10 mouse cellular contexts compared by ENCODE assay signal in genomic region chr12:71009769-71010168, GRCm38 (mm10). TPM values are rescaled to one million over a fixed set of nuclear protein-coding genes. Genes with fewer than 3 reads are reported as not detected.
A peak's percentile ranks its signal among the peaks of the same experiment; 100 is the strongest.
DNase-seq lines count a peak whose midpoint lies in the region; ATAC-seq and TF ChIP-seq lines count a peak whose summit lies in the region.
"Had no signal": no experiment of that assay in that cellular context is flagged by ENCODE, and none has a peak within 500 bp of the region (broad histone marks: within the 10 kb centered on the region; RNA-seq: fewer than 3 reads in every experiment).

No protein-coding gene starts in this region.

- H3K4me1 ChIP-seq in kidney, embryonic 14.5 days (ENCODE audit: control insufficient read depth, insufficient read depth, low read length) = peaks cover 13% of the 10 kb centered on the region; the same call in 1 of the 2 replicates
- H3K4me1 ChIP-seq in embryonic facial prominence, embryonic 14.5 days (ENCODE audit: control insufficient read depth, insufficient read depth, low read length) = peaks cover 16% of the 10 kb centered on the region
- H3K4me1 ChIP-seq in kidney, adult 2 months (ENCODE audit: control insufficient read depth, insufficient read depth, low read length) = peaks cover 4% of the 10 kb centered on the region; the same call in 1 of the 2 replicates

- H3K9ac ChIP-seq in kidney, embryonic 14.5 days (ENCODE audit: low read depth, low read length) = no peak overlapping the region
- H3K9ac ChIP-seq in embryonic facial prominence, embryonic 14.5 days (ENCODE audit: low read depth, low read length) = no peak overlapping the region
- H3K9ac ChIP-seq: liver, embryonic 14.5 days had no signal

- 57% methylated on average over 4 of the region's 4 CpGs for WGBS in kidney, embryonic 14.5 days
- WGBS in embryonic facial prominence, embryonic 14.5 days = 56% methylated on average over 4 of the region's 4 CpGs
- WGBS in kidney, adult 2 months = 37% methylated on average over 4 of the region's 4 CpGs

- DNase-seq in kidney, adult 18-20 months = peak; percentile 51
- peak; percentile 23 for DNase-seq in embryonic facial prominence, embryonic 14.5 days (ENCODE audit: low spot score)
- peak; percentile 78 for DNase-seq in kidney, adult 2 months
- peak; percentile 50 to 70 for DNase-seq in lung, postnatal 4 days
- no peak for DNase-seq in right cerebral cortex, postnatal 4 days
- no peak for DNase-seq in thymus, postnatal 0 days (ENCODE audit: low spot score)
- DNase-seq in thymus, adult 18-20 months = no peak

- no peak for TF ChIP-seq CTCF in kidney, adult 2 months (conservative IDR thresholded peaks at IDR 0.05; ENCODE audit: insufficient read depth, insufficient read length, low read depth, low read length)

- no peak overlapping the region for H3K4me2 ChIP-seq in kidney, embryonic 14.5 days (replicated peaks; ENCODE audit: low read depth, low read length)
- H3K4me2 ChIP-seq in embryonic facial prominence, embryonic 14.5 days (ENCODE audit: low read depth, low read length) = no peak overlapping the region

- TF ChIP-seq POLR2A in kidney, adult 2 months (IDR thresholded peaks at IDR 0.05; ENCODE audit: low read depth, low read length) = no peak

- ATAC-seq in kidney, embryonic 14.5 days (ENCODE audit: low FRiP score, low TSS enrichment) = no peak
- ATAC-seq in embryonic facial prominence, embryonic 14.5 days (ENCODE audit: low read depth) = no peak

- no peaks in the 10 kb centered on the region for H3K9me3 ChIP-seq in kidney, embryonic 14.5 days (ENCODE audit: control insufficient read depth, low read length)
- no peaks in the 10 kb centered on the region for H3K9me3 ChIP-seq in embryonic facial prominence, embryonic 14.5 days (ENCODE audit: control insufficient read depth, low read length)
- H3K9me3 ChIP-seq: G1E had no signal

- H3K36me3 ChIP-seq in kidney, embryonic 14.5 days (ENCODE audit: control insufficient read depth, insufficient read depth, low read length) = peaks cover 70% of the 10 kb centered on the region
- peaks cover 79% of the 10 kb centered on the region for H3K36me3 ChIP-seq in embryonic facial prominence, embryonic 14.5 days (ENCODE audit: control insufficient read depth, insufficient read depth, low read length)
- H3K36me3 ChIP-seq in kidney, adult 2 months (ENCODE audit: control insufficient read depth, insufficient read depth, low read length) = peaks cover 13% of the 10 kb centered on the region

- no peak overlapping the region for H3K27ac ChIP-seq in kidney, embryonic 14.5 days (ENCODE audit: low read depth, low read length)
- no peak overlapping the region for H3K27ac ChIP-seq in embryonic facial prominence, embryonic 14.5 days (replicated peaks; ENCODE audit: low read depth, low read length)
- H3K27ac ChIP-seq in kidney, adult 2 months (ENCODE audit: insufficient read depth, low read depth, low read length) = no peak overlapping the region
- H3K27ac ChIP-seq: liver, embryonic 14.5 days had no signal

- no peaks in the 10 kb centered on the region for H3K27me3 ChIP-seq in kidney, embryonic 14.5 days (ENCODE audit: control insufficient read depth, insufficient read depth, low read length)
- H3K27me3 ChIP-seq in embryonic facial prominence, embryonic 14.5 days (replicated peaks; ENCODE audit: control insufficient read depth, insufficient read depth, low read length) = no peaks in the 10 kb centered on the region
- no peaks in the 10 kb centered on the region for H3K27me3 ChIP-seq in kidney, adult 2 months (replicated peaks; ENCODE audit: control insufficient read depth, insufficient read depth, low read length)

- H3K4me3 ChIP-seq in kidney, embryonic 14.5 days (ENCODE audit: low read length) = no peak overlapping the region
- H3K4me3 ChIP-seq in embryonic facial prominence, embryonic 14.5 days (ENCODE audit: low read depth, low read length) = no peak overlapping the region
- no peak overlapping the region for H3K4me3 ChIP-seq in kidney, adult 2 months (ENCODE audit: insufficient read depth, low read depth, low read length)

RNA-seq across cellular contexts. Expression of gene Arid4a, which starts 6.0 kb away (rescaled TPM):
- 24.2 and 37.7 TPM in 2 replicates for polyA plus RNA-seq in kidney, embryonic 14.5 days (2014; fragmentation: Nextera tagmentation; extraction: Ambion mirVana)
- 28.6 and 32.5 TPM in 2 replicates for polyA plus RNA-seq in embryonic facial prominence, embryonic 14.5 days (2014; fragmentation: Nextera tagmentation; extraction: Ambion mirVana)
- 3.0 and 3.6 TPM in 2 replicates for polyA plus RNA-seq in kidney, adult 2 months (2012; rRNA removed)
- polyA plus RNA-seq in thymus, postnatal 0 days (2015; fragmentation: Nextera tagmentation; extraction: Ambion mirVana) = 60.0 and 71.5 TPM in 2 replicates

RNA-seq across cellular contexts. Expression of gene Psma3, which starts 35.3 kb away (rescaled TPM):
- 686 and 801 TPM in 2 replicates for polyA plus RNA-seq in kidney, embryonic 14.5 days (2014; fragmentation: Nextera tagmentation; extraction: Ambion mirVana)
- 589 and 594 TPM in 2 replicates for polyA plus RNA-seq in embryonic facial prominence, embryonic 14.5 days (2014; fragmentation: Nextera tagmentation; extraction: Ambion mirVana)
- polyA plus RNA-seq in kidney, adult 2 months (2012; rRNA removed) = 21.1 and 44.9 TPM in 2 replicates
- polyA plus RNA-seq in thymus, postnatal 0 days (2015; fragmentation: Nextera tagmentation; extraction: Ambion mirVana) = 653 and 686 TPM in 2 replicates

Comparison
In these comparisons a context has a peak if more than half of its experiments do, and no peak if none do; other contexts are left out.
1. RNA of gene Psma3, which starts 35.3 kb away (polyA plus RNA-seq): 686 to 801 TPM in kidney, embryonic 14.5 days, 653 to 686 TPM in thymus, postnatal 0 days and 589 to 594 TPM in embryonic facial prominence, embryonic 14.5 days; 21.1 to 44.9 TPM in kidney, adult 2 months; every median in the first group is over 10 times any median in the second.
2. DNase-seq: peak in kidney, adult 18-20 months (single experiment), embryonic facial prominence, embryonic 14.5 days (single experiment), kidney, adult 2 months (single experiment) and lung, postnatal 4 days (2 of 2); none in right cerebral cortex, postnatal 4 days (single experiment), thymus, postnatal 0 days (single experiment) and thymus, adult 18-20 months (0 of 2).